Mouse (Mus musculus): Measurements from ENCODE around the gene Limch1. TPM values are rescaled to one million over a fixed set of nuclear protein-coding genes. Genes with fewer than 3 reads are reported as not detected.

The Limch1 gene
- polyA plus RNA-seq, 1 experiment from 2014 or later: 61.9 TPM

DNA sequence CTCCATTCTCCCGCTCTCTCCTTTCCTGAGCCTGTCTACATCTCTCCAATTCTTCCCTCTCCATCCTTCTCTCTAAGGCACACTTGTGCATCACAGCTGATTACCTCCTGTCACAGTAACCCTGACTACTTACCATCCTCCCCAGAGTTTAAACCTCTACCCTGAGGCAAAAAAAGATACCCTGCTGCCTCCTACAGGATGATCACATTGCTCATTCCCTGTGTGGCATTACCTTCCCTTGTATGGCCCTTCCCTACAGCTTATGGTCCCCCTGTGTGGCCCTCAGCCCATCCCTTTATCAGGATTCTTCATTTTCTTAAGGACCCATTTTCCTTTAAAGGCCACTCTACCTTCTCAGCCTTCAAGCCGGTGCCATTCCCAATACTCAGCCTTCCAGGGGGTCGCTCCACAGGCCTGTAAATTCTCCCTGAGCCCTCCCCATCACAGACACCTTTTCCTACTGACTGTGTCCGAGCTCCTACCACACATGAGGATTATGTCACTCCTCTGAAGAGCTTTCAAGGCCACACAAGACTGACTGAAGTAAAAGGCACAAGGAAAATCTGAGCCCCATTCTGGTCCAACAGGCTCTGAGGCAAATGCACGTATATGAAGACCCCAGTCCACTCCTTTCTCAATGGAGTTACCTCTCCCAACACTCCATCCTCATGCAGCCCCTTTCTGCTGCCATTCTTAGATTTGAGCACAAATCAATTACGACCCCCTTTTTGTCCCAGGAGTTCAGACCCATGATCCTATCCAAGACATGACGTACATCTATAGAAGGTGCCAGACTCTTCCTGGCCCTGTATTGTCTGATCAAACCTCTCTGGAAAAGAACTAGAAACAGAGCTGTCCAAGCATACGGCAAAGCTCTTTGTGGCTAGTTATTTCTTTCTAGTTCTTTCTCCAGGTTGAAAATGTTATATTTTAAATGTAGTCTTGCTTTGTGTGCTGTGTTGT is 172.0 kb downstream of the Limch1 start:
- Histone ChIP-seq H3K4me3 (no peak overlapping the region), H3K27ac (no peak overlapping the region), H3K36me3 (no peaks in the 10 kb centered on the region), H3K4me2 (replicated peaks) (no peak overlapping the region), H3K9me3 (no peaks in the 10 kb centered on the region), H3K27me3 (no peaks in the 10 kb centered on the region), H3K9ac (no peak overlapping the region), H3K4me1 (peaks cover 21% of the 10 kb centered on the region; the same call in 1 of the 2 replicates)
- ATAC-seq (ENCODE audit: insufficient number of reproducible peaks, insufficient read depth, low FRiP score, low TSS enrichment): no peak
- 84% methylated on average over 8 of the region's 8 CpGs for WGBS

DNA sequence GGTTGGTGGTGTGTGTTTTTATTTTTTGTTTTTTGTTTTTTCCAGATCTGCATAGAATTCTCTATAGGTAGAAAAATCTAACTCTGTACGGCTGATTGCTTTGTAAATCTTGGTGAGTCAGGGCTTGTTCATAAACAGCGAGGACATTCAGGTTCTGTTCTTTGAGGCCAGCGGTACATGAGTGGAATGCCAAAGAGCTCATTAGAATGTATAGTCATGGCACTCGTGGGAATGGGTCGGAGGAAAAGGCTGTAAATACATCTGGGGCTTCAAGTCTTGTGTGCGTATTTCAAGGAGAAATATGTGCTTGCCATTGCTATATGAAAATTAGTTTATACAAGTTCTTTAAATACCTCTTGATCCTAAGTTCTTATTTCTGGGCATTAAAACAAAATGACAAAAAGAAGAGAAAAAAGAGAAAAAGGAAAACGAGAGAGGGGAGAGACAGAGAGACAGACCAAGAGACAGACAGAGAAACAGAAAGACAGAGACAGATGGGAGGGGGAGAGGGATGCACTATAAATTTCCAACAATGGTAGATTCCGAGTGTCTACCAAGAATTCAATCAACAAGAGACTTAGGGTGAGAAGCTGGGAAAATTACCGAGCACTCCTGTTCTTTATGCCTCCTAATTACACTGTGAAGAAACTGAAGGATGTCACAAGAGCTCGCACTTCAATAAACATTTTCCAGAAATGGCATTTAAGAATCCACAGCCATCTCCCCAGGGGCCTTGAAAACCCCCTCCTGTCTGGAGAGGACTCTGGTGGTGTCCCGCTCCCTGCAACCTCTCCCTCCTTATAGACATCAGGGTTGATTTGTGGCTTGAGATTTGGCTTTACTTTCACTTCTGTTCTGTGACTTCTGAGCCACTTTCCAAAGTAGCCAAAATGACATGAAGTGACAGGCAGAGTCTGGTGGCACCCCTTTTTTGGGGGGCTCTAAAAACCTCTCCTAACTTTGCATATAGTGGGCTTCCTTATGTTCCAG is 173.0 kb downstream of the Limch1 start:
- WGBS: 63% methylated on average over 11 of the region's 11 CpGs
- Histone ChIP-seq H3K36me3 (no peaks in the 10 kb centered on the region), H3K27ac (no peak overlapping the region), H3K9ac (no peak overlapping the region), H3K4me2 (replicated peaks) (no peak overlapping the region), H3K27me3 (no peaks in the 10 kb centered on the region), H3K4me3 (no peak overlapping the region), H3K4me1 (peaks cover 21% of the 10 kb centered on the region; the same call in 1 of the 2 replicates), H3K9me3 (no peaks in the 10 kb centered on the region)
- ATAC-seq (ENCODE audit: insufficient number of reproducible peaks, insufficient read depth, low FRiP score, low TSS enrichment): no peak

DNA sequence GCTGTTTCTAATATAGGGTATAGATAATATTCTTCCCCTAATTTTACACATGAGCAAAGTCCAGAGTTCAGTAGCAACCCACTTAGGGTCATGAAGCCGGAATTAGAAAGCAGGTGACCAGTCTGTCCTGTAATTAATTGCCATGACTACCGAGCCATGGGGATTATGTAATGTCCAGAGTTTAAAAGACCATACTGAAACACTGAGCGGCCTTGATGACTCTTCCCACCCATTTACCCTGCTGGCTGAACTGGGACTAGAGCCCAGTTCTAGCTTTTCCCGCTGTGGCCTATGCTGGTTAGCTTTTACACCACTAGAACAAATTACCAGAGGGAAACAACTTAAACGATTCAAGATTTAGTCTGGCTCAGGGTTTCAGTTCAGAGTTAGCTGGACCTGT is 177.0 kb downstream of the Limch1 start:
- no peak for ATAC-seq (ENCODE audit: insufficient number of reproducible peaks, insufficient read depth, low FRiP score, low TSS enrichment)
- Histone ChIP-seq H3K9ac (no peak overlapping the region), H3K4me2 (replicated peaks) (no peak overlapping the region), H3K27me3 (no peaks in the 10 kb centered on the region), H3K36me3 (no peaks in the 10 kb centered on the region), H3K4me1 (peaks cover 17% of the 10 kb centered on the region; the same call in 1 of the 2 replicates), H3K4me3 (no peak overlapping the region), H3K9me3 (no peaks in the 10 kb centered on the region), H3K27ac (no peak overlapping the region)
- WGBS: 58% methylated on average over 5 of the region's 5 CpGs

DNA sequence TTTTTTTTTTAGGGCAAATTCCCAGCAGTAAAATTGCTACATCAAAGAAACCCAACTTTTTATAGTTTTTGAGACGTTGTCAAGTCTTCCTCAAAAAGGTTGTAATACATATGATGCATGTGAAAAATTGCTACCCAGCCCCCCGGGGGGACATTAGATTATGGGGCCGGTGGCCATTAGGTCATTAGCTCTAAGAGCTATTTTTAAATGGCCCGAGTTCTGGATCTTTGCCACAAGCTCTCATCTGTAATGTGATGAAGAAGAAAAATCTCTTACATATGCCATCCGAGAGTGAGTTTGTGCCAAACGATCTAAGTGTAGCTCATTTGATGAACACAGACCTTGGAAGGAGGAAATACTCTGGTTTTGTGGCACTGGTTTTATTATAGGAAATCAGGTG is 183.7 kb downstream of the Limch1 start:
- Histone ChIP-seq H3K27ac (no peak overlapping the region), H3K27me3 (no peaks in the 10 kb centered on the region), H3K4me2 (replicated peaks) (no peak overlapping the region), H3K4me3 (no peak overlapping the region), H3K9ac (no peak overlapping the region), H3K4me1 (peaks cover 23% of the 10 kb centered on the region; the same call in 1 of the 2 replicates), H3K36me3 (no peaks in the 10 kb centered on the region), H3K9me3 (no peaks in the 10 kb centered on the region)
- 65% methylated on average over 6 of the region's 6 CpGs for WGBS
- no peak for ATAC-seq (ENCODE audit: insufficient number of reproducible peaks, insufficient read depth, low FRiP score, low TSS enrichment)

DNA sequence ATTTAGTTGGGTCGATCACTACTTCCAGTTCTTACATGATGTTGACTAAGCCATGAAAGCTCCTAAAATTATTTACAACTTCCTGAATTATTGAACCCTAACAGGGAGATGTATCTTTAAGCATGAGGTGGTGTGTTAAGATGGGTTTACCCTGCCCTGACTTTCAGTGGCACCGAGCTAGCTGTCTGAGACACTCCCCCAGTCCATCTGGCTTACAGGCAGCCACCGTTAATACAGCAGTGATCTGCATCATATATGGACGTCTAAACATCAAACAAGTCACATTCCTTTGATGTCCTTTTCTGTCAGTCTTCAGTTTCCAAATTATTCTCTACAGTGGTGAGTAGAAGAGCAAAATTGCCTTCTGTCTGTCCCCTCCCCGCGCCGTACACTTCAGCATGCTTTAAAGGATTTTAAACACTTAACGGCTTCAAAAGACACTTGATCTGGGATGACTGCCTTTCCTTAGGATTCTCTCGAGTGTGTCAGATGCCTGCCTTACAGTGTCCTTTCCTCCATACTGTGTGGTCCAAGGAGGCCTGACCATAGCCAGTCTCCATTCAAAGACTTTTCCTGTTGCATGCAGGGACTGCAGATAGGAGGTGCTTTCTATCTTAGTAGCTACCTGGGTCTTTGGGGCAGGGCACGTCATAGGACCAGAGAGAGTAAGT is 187.6 kb downstream of the Limch1 start:
- Histone ChIP-seq H3K27ac (0 out of 2 replicates have a peak overlapping the region, but pooled peaks have one; percentile 4), H3K4me1 (peaks cover 19% of the 10 kb centered on the region; the same call in 1 of the 2 replicates), H3K4me3 (no peak overlapping the region), H3K4me2 (replicated peaks) (no peak overlapping the region), H3K36me3 (no peaks in the 10 kb centered on the region), H3K9me3 (no peaks in the 10 kb centered on the region), H3K9ac (no peak overlapping the region), H3K27me3 (no peaks in the 10 kb centered on the region)
- no peak for ATAC-seq (ENCODE audit: insufficient number of reproducible peaks, insufficient read depth, low FRiP score, low TSS enrichment)
- 42% methylated on average over 10 of the region's 10 CpGs for WGBS

DNA sequence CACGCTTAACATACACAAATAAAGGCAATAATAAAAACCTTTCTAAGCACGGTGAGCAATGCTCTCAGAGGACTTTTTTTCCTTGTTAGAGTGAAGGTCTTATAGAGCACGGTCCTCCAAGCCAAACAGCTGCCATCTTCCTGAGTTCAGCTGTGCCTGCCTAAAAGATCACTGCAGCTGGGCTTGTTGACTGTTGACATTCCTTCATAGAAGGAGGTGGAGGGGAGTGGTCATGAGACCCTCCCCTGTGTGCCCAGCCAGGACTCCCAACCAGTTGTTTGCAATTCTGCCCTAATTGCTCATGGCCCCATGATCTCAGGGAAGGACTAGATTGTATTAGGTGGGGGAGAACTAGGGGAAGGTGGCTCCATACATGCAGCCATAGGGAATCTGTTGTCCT is 189.0 kb downstream of the Limch1 start:
- no peak overlapping the region for H3K4me3 ChIP-seq
- H3K27me3 ChIP-seq: no peaks in the 10 kb centered on the region
- no peaks in the 10 kb centered on the region for H3K9me3 ChIP-seq
- peaks cover 19% of the 10 kb centered on the region; the same call in 1 of the 2 replicates for H3K4me1 ChIP-seq
- WGBS: 76% methylated on average over 3 of the region's 3 CpGs
- H3K27ac ChIP-seq: no peak overlapping the region
- ATAC-seq (ENCODE audit: insufficient number of reproducible peaks, insufficient read depth, low FRiP score, low TSS enrichment): no peak
- no peak overlapping the region for H3K9ac ChIP-seq
- H3K4me2 ChIP-seq (replicated peaks): no peak overlapping the region
- H3K36me3 ChIP-seq: no peaks in the 10 kb centered on the region

DNA sequence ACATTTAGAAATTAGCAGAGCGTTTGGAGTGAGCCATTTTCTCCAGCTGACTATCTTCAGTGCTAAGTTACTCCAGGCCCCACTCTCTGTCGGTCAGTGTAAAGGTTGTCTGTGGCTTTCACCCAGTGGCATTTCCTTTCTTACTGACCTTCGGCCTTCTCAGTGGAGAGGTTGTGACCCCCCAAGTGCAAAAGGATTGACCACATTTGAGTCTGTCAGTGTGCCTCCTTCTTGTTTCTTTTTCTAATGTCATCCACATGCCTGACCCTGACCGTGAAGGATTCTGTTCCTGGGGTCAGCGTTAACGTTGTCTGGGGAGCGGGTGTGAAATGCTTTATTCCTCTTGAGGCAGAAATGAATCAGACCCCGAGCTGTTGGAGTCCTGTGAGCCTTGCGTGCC is 191.7 kb downstream of the Limch1 start:
- ATAC-seq (ENCODE audit: insufficient number of reproducible peaks, insufficient read depth, low FRiP score, low TSS enrichment): no peak
- H3K4me3 ChIP-seq: no peak overlapping the region
- H3K4me2 ChIP-seq (replicated peaks): no peak overlapping the region
- H3K4me1 ChIP-seq: peaks cover 26% of the 10 kb centered on the region
- no peaks in the 10 kb centered on the region for H3K27me3 ChIP-seq
- no peak overlapping the region; the same call in 1 of the 2 replicates for H3K9ac ChIP-seq
- 0 out of 2 replicates have a peak overlapping the region, but pooled peaks have one; percentile 57 for H3K27ac ChIP-seq
- WGBS: 19% methylated on average over 9 of the region's 9 CpGs
- no peaks in the 10 kb centered on the region for H3K9me3 ChIP-seq
- H3K36me3 ChIP-seq: no peaks in the 10 kb centered on the region

DNA sequence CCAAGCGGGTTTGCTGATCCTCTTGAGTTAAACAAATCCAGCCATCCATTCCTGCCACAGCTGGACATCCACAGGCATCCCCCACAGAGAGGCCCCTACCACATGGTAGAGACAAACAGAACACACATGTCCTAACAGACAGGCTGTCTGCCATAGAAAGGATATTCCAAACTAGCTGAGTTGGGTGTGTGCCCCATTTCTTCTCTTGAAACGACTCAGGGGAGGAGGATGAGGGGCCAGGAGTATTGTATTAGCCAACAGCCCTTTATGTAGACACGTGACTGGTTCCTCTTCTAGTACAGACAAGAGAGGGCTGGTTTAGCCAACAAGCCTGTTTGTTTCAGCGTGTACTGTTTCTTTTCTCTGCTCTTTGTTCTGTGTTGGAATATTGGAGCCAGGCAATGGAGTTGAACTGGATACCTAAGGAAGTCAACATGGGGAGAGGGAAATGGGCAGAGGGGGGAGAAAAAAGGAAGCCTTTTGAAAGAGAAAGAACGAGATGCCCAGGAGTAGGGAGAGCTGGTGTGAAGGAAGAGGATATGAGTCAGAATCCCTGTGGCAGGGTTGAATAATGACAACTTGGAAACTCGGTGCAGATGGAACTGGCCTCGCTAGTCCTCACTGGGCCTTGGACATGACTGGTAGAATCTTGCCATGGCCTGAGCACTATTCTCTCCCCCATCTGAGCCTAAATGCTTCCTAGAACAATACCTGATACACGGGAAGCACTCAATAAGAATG is 196.3 kb downstream of the Limch1 start:
- Histone ChIP-seq H3K27ac (peak overlapping the region; percentile 36; the same call in 1 of the 2 replicates), H3K4me1 (peaks cover 16% of the 10 kb centered on the region), H3K4me2 (replicated peaks) (no peak overlapping the region), H3K9ac (no peak overlapping the region), H3K36me3 (no peaks in the 10 kb centered on the region), H3K9me3 (no peaks in the 10 kb centered on the region), H3K27me3 (no peaks in the 10 kb centered on the region), H3K4me3 (no peak overlapping the region)
- ATAC-seq (ENCODE audit: insufficient number of reproducible peaks, insufficient read depth, low FRiP score, low TSS enrichment): no peak
- 72% methylated on average over 8 of the region's 8 CpGs for WGBS

DNA sequence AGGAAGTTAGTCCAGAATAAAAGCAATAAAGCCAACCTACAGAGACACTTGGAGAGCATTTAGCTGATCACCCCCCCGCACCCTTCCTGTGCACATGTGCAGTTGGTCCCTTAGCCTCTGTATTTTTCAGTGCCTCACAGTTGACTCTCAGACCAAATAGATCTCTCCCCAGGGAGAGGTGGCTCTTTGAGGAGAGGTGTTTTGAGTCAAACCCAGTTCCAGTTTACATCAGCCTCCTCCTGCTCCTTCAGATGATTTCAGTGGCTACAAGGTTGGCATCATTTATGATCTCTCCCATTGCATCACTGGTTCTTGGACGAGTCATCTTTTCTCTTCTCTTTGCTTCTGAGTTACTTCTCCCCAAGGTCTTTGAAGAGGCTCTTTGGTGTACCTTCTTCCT is 197.3 kb downstream of the Limch1 start:
- no peaks in the 10 kb centered on the region for H3K9me3 ChIP-seq
- H3K36me3 ChIP-seq: no peaks in the 10 kb centered on the region
- WGBS: 83% methylated on average over 2 of the region's 2 CpGs
- H3K4me3 ChIP-seq: no peak overlapping the region
- no peak overlapping the region for H3K27ac ChIP-seq
- no peaks in the 10 kb centered on the region for H3K27me3 ChIP-seq
- no peak for ATAC-seq (ENCODE audit: insufficient number of reproducible peaks, insufficient read depth, low FRiP score, low TSS enrichment)
- peaks cover 16% of the 10 kb centered on the region for H3K4me1 ChIP-seq
- H3K4me2 ChIP-seq (replicated peaks): no peak overlapping the region
- no peak overlapping the region for H3K9ac ChIP-seq

DNA sequence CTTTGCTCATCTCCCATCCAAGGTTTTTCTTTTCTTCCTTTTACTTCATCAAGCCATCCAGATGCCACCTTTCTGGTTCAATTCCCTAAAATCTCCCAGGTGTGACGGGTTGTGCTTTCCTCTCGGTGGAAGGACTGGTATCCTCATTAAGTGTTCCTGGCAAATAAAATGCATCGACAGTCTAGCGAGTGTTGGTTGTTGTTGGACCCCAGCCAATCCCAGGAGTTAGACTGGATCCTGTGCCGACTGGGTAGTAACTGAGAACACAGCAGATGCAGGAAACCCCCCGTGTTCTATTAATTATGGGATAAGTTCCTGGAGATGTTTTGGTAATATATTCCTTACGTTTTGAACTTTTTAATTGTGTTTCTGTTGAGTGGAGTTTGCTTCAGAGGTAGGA is 197.9 kb downstream of the Limch1 start:
- WGBS: 51% methylated on average over 7 of the region's 7 CpGs
- Histone ChIP-seq H3K4me2 (replicated peaks) (no peak overlapping the region), H3K27ac (no peak overlapping the region), H3K27me3 (no peaks in the 10 kb centered on the region), H3K9me3 (no peaks in the 10 kb centered on the region), H3K4me3 (no peak overlapping the region), H3K36me3 (no peaks in the 10 kb centered on the region), H3K9ac (no peak overlapping the region), H3K4me1 (peaks cover 22% of the 10 kb centered on the region)
- ATAC-seq (ENCODE audit: insufficient number of reproducible peaks, insufficient read depth, low FRiP score, low TSS enrichment): no peak

All from embryonic facial prominence, embryonic 12.5 days (tissue).